Mouse (Mus musculus): ENCODE data around the gene Tmem11.
A peak's percentile ranks its signal among the peaks of the same experiment; 100 is the strongest.

- TF ChIP-seq CTCF (IDR thresholded peaks at IDR 0.05; ENCODE audit: extremely low read depth, insufficient read length, insufficient replicate concordance, low read depth, low read length) (no peak), POLR2A (IDR thresholded peaks at IDR 0.05; ENCODE audit: low read depth, low read length) (0 out of 2 replicates have a peak, but pooled peaks have one; percentile 10)
Observed at GRCm38 (mm10) chr11:60913301-60914196, 34.5 kb upstream of the Tmem11 start.
